Mouse (Mus musculus) olfactory bulb, adult 2 months (tissue): ENCODE results near the gene Syt8.

Experiments
- CTCF ChIP-seq: fragments of 200-500 bp; IDR thresholded peaks from 2 replicates; pipeline ENCODE4 v1.5.1; 2012; ENCODE audit warnings: low read depth, mild to moderate bottlenecking, low read length, moderate library complexity; ENCODE audit not compliant: insufficient read depth
- POLR2A ChIP-seq: fragments of 200-500 bp; IDR thresholded peaks from 2 replicates; pipeline ENCODE4 v1.6.1; 2012; ENCODE audit warnings: mild to moderate bottlenecking, low read depth, low read length, moderate library complexity; ENCODE audit not compliant: insufficient read depth

- TF ChIP-seq POLR2A (peak; percentile 62), CTCF (no peak)
These were observed 47.1 kb upstream of the Syt8 start, which contains the start of gene Ctsd for GRCm38 (mm10) chr7:142387419-142388148.
